Comparison of ENCODE assay signal across 17 mouse cellular contexts in the genomic region with DNA sequence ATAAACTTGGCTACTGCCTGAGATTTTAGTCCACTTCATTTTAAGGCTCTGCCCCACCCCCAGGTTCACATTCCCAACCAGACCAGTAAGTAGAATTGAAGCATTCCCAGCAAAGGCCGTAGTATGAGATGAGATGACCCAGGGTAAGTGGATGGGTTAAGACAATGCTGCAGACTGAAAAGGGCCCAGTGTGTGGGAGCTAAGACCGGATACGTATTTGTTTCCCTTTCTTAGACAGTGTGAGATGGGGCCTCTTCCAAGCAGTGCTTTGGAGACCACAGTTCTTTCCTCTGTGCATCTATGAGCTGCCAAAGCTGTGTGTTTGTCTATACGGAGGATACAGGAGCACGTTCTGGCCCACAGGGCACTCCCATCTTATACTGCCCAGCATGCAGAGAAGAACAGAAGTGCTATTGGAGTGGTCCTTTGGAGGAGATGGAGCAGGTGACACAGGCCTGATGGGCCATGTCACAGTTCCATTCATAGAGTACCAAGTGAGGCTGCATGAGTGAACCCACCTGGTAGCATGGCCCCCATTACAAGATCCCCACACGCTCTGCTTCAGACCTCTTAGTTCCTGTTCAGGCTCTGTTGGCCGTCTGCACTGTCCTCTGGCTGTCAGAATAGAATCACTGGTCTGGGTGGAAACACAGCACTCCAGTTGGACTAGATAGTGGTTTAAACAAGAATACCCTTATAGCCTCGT.
DNase-seq lines count a peak whose midpoint lies in the region; ATAC-seq and TF ChIP-seq lines count a peak whose summit lies in the region.
"Had no signal": no experiment of that assay in that cellular context is flagged by ENCODE, and none has a peak within 500 bp of the region (broad histone marks: within the 10 kb centered on the region; RNA-seq: fewer than 3 reads in every experiment).

No protein-coding gene starts in this region.

- H3K4me3 ChIP-seq in heart, embryonic 10.5 days = no peak overlapping the region
- no peak overlapping the region for H3K4me3 ChIP-seq in kidney, embryonic 15.5 days (replicated peaks)
- H3K4me3 ChIP-seq in lung, embryonic 16.5 days (ENCODE audit: low read length) = no peak overlapping the region
- H3K4me3 ChIP-seq in lung, postnatal 0 days (ENCODE audit: low read depth, low read length) = no peak overlapping the region
- no peak overlapping the region for H3K4me3 ChIP-seq in stomach, embryonic 15.5 days (replicated peaks)
- H3K4me3 ChIP-seq: forebrain, embryonic 10.5 days; layer of hippocampus, adult 2 months; limb, embryonic 15.5 days; myocyte had no signal

- no peak overlapping the region for H3K4me2 ChIP-seq in kidney, embryonic 15.5 days
- H3K4me2 ChIP-seq in lung, embryonic 16.5 days (ENCODE audit: low read depth, low read length) = no peak overlapping the region
- H3K4me2 ChIP-seq in lung, postnatal 0 days (replicated peaks; ENCODE audit: low read depth, low read length) = no peak overlapping the region
- no peak overlapping the region for H3K4me2 ChIP-seq in stomach, embryonic 15.5 days
- H3K4me2 ChIP-seq: hindbrain, embryonic 14.5 days; limb, embryonic 15.5 days had no signal

- no peaks in the 10 kb centered on the region for H3K9me3 ChIP-seq in heart, embryonic 10.5 days
- H3K9me3 ChIP-seq in kidney, embryonic 15.5 days (replicated peaks) = no peaks in the 10 kb centered on the region
- no peaks in the 10 kb centered on the region for H3K9me3 ChIP-seq in lung, embryonic 16.5 days (ENCODE audit: control insufficient read depth, low read length)
- H3K9me3 ChIP-seq in lung, postnatal 0 days (ENCODE audit: low read length) = no peaks in the 10 kb centered on the region
- no peaks in the 10 kb centered on the region for H3K9me3 ChIP-seq in stomach, embryonic 15.5 days
- H3K9me3 ChIP-seq: forebrain, embryonic 10.5 days; limb, embryonic 15.5 days had no signal

- peak; percentile 67 for DNase-seq in heart, embryonic 10.5 days (ENCODE audit: low spot score)
- DNase-seq in heart, adult 8-10 months (ENCODE audit: low spot score) = no peak
- DNase-seq in kidney, adult 9 months = no peak
- no peak for DNase-seq in lung, postnatal 0 days (ENCODE audit: low spot score)
- no peak for DNase-seq in cerebellum, postnatal 10 days
- DNase-seq: cerebellum, adult 11 months; forebrain, postnatal 0 days; lung, adult 2 months; midbrain, embryonic 14.5 days had no signal

- 71% methylated on average over 8 of the region's 8 CpGs for WGBS in heart, embryonic 10.5 days
- WGBS in kidney, embryonic 15.5 days = 52% methylated on average over 8 of the region's 8 CpGs
- WGBS in lung, embryonic 16.5 days = 61% methylated on average over 8 of the region's 8 CpGs
- 58% methylated on average over 8 of the region's 8 CpGs for WGBS in lung, postnatal 0 days
- 58% methylated on average over 8 of the region's 8 CpGs for WGBS in stomach, embryonic 15.5 days

- TF ChIP-seq EP300 in lung, postnatal 0 days (IDR thresholded peaks at IDR 0.05) = no peak

- H3K27ac ChIP-seq in heart, embryonic 10.5 days = no peak overlapping the region
- peak overlapping the region; percentile 76 for H3K27ac ChIP-seq in kidney, embryonic 15.5 days
- H3K27ac ChIP-seq in lung, embryonic 16.5 days (ENCODE audit: low read length) = peak overlapping the region; percentile 61
- H3K27ac ChIP-seq in lung, postnatal 0 days (ENCODE audit: low read length) = no peak overlapping the region
- peak overlapping the region; percentile 77 for H3K27ac ChIP-seq in stomach, embryonic 15.5 days
- H3K27ac ChIP-seq: forebrain, embryonic 10.5 days; hindbrain, embryonic 14.5 days; layer of hippocampus, adult 2 months; limb, embryonic 15.5 days had no signal

- peak; percentile 16; the same call in 1 of the 2 replicates for ATAC-seq in kidney, embryonic 15.5 days (replicated peaks; ENCODE audit: low FRiP score)
- peak; percentile 18; the same call in 1 of the 2 replicates for ATAC-seq in lung, embryonic 16.5 days (ENCODE audit: low read depth)
- ATAC-seq in lung, postnatal 0 days = no peak
- ATAC-seq in stomach, embryonic 15.5 days (ENCODE audit: insufficient read depth, low FRiP score, low read depth) = peak; percentile 47; the same call in 1 of the 2 replicates
- ATAC-seq: forebrain, postnatal 0 days had no signal

- no peaks in the 10 kb centered on the region for H3K27me3 ChIP-seq in heart, embryonic 10.5 days (ENCODE audit: insufficient read depth, poor library complexity, severe bottlenecking)
- H3K27me3 ChIP-seq in kidney, embryonic 15.5 days = no peaks in the 10 kb centered on the region
- H3K27me3 ChIP-seq in lung, embryonic 16.5 days (ENCODE audit: control insufficient read depth, insufficient read depth, low read depth, low read length) = no peaks in the 10 kb centered on the region
- no peaks in the 10 kb centered on the region for H3K27me3 ChIP-seq in lung, postnatal 0 days (replicated peaks; ENCODE audit: insufficient read depth, low read length)
- H3K27me3 ChIP-seq in stomach, embryonic 15.5 days (replicated peaks) = no peaks in the 10 kb centered on the region
- H3K27me3 ChIP-seq: limb, embryonic 15.5 days had no signal

- H3K4me1 ChIP-seq in heart, embryonic 10.5 days = peaks cover 33% of the 10 kb centered on the region
- H3K4me1 ChIP-seq in kidney, embryonic 15.5 days = peaks cover 50% of the 10 kb centered on the region
- H3K4me1 ChIP-seq in lung, embryonic 16.5 days (replicated peaks; ENCODE audit: control insufficient read depth, insufficient read depth, low read length) = peaks cover 36% of the 10 kb centered on the region
- peaks cover 3% of the 10 kb centered on the region; the same call in 1 of the 2 replicates for H3K4me1 ChIP-seq in lung, postnatal 0 days (ENCODE audit: insufficient read depth, low read depth, low read length)
- peaks cover 23% of the 10 kb centered on the region for H3K4me1 ChIP-seq in stomach, embryonic 15.5 days

- TF ChIP-seq CTCF in lung, postnatal 0 days (IDR thresholded peaks at IDR 0.05) = no peak

- no peaks in the 10 kb centered on the region for H3K36me3 ChIP-seq in heart, embryonic 10.5 days
- H3K36me3 ChIP-seq in kidney, embryonic 15.5 days = no peaks in the 10 kb centered on the region
- H3K36me3 ChIP-seq in lung, embryonic 16.5 days (ENCODE audit: control insufficient read depth, insufficient read depth, low read length) = no peaks in the 10 kb centered on the region
- no peaks in the 10 kb centered on the region for H3K36me3 ChIP-seq in lung, postnatal 0 days (ENCODE audit: insufficient read depth, low read length)
- H3K36me3 ChIP-seq in stomach, embryonic 15.5 days = no peaks in the 10 kb centered on the region
- H3K36me3 ChIP-seq: forebrain, embryonic 10.5 days; limb, embryonic 15.5 days had no signal

- H3K9ac ChIP-seq in kidney, embryonic 15.5 days = no peak overlapping the region
- H3K9ac ChIP-seq in lung, embryonic 16.5 days (ENCODE audit: low read length) = no peak overlapping the region
- H3K9ac ChIP-seq in lung, postnatal 0 days (replicated peaks; ENCODE audit: low read depth) = no peak overlapping the region
- no peak overlapping the region for H3K9ac ChIP-seq in stomach, embryonic 15.5 days
- H3K9ac ChIP-seq: forebrain, postnatal 0 days; hindbrain, embryonic 14.5 days; limb, embryonic 15.5 days had no signal

Comparison
In these comparisons a context has a peak if more than half of its experiments do, and no peak if none do; other contexts are left out.
1. H3K27ac ChIP-seq: peak in kidney, embryonic 15.5 days (single experiment), lung, embryonic 16.5 days (single experiment) and stomach, embryonic 15.5 days (single experiment); none in heart, embryonic 10.5 days (single experiment) and lung, postnatal 0 days (single experiment).